Mouse (Mus musculus) frontal cortex, postnatal 14 days (tissue): ENCODE results near the gene Zmat3.

Experiments
- DNase-seq, 2 experiments: peaks; one replicate each; pipeline ENCODE4 v3.0.0; 2022; ENCODE audit warnings: low spot score in 2 of 2

The Zmat3 gene

GRCm38 (mm10) chr3:32371957-32372356 is 6.1 kb upstream of the Zmat3 start:
- no peak for DNase-seq

DNA sequence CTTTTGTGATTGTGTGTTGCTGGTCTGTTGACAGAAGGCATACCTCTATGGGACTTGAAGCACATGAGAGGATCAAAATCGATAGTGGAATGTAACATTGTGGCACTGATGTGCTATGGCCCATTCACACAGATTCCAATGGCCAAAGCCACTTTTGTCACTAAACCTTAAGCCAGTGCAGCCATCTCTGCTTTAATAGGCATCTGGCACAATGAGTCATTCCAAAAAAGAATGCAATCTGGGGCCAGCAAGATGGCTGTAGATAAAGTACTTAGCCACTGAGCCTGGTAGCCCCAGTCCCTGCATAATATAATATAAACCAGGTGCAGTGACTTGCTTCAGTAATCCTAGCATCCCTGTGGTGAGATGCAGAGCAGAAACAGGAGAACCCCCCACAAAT is 1.7 kb upstream of the Zmat3 start:
- DNase-seq = no peak

DNA sequence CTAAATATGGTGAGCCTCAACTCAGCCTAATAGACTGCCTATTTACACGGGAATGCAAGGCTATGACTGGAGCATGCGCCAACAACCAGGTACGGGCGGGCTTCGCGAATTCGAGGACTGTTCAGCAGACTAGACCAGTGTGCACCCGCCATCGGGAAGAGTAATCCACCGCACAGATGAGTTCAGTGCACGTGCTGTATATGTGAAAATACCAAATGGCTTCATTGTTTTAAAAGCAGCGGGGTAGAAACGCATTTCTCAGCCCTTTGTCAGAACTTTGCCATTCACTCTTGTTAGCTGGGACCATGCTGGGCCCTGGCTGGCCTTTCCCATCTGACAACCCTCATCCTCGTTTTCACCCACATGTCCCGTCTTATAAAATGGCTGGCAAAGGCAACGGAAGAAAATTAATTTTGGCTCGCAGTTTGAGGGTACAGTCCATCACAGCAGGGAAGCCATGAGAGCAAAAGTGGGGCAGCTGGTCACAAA is 476 bp upstream of the Zmat3 start:
- no peak for DNase-seq

DNA sequence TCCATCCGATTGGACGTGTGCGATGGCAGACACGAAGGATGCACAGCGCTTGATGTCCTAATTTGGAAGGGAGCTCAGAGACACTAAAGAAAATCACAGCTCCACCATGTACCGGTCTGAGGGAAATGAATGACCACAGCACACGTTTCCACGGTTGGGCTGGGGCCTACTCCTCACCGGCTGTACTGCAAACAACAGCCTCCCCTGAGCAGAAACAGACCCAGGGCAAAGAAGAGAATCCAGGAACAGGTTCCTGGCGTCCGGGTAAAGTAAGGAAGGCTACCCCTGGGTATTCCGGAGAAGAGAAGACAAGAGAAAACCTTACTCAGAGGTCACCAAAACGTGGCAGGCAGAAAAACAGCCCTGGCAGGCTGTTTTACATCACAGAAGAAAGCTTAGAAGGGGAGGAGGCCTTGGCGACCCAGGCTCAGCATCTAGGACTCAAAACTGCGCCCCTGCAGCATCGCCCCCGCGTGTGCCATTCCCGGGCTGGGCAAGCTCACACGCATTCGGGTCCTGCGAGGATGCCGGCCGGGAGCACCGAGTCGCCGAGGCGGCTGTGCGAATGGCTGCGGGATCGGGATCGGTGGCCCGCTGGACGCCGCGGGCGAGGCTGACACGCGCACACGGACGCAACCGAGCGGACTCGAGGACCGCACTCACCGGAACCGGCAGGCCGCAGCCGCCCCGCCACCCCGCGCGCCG is 821 bp downstream of the Zmat3 start:
- peak in 1 of 2 experiments; percentile 12 for DNase-seq

GRCm38 (mm10) chr3:32364195-32364594 is 1.6 kb downstream of the Zmat3 start:
- DNase-seq = no peak

DNA sequence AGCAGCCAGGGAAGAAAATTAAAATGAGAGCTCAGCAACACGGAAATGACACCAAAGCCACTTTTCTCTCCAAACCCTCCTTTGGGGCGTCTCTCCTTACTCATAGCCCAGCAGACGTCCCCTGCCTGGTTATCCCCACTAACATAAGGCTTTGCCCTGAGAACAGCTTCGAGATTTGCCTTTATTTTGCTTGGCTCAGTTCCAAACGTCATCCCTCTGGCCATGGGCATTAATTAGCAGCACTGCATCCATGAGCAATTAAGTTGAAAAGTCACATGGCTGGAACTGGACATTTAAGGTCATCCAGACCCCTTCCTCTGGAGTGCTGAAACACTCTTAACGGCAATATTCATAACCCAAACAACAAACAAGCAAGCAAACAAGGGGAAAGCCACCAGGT is 4.6 kb downstream of the Zmat3 start:
- no peak for DNase-seq

- peak in 1 of 2 experiments; percentile 34 for DNase-seq
Observed at GRCm38 (mm10) chr3:32347881-32348280, 17.9 kb downstream of the Zmat3 start.

- DNase-seq = no peak
Observed at GRCm38 (mm10) chr3:32345249-32345648, 20.6 kb downstream of the Zmat3 start.

DNA sequence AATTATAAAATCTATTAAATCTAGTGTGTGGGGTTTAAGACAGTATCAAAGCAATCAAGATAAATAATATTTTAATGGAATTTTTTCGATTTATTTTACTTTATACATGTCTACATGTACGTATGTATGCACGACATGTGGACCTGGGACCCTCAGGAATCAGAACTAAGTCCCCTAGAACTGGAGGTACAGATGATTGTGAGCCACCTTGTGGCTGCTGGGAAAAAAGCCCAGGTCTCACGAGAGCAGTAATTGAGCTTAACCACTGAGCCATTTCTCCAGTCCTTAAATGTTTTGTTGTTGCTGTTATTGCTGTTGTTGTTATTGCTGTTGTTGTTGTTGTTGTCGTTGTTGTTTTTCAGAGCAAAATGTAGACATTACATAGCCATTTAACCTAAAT is 21.0 kb downstream of the Zmat3 start:
- no peak for DNase-seq

DNA sequence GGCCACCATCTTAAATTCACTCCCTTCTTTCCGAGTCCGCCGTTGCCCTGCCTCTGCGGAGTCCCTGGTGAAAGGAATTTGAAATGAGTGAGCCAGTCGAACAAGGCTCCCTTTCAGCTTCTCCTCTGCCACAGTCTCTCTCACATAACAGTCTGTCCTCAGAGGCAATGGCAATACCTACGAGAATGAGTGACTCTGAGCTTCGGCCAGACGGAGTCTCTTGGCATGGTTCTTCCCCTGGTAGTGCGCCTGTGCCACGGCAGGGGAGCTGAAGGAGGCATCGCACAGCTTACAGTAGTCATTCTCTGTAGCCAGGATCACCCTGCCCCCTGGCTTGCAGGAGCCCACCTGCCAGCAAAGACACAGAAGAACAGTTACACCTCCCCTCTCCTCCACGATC is 22.4 kb downstream of the Zmat3 start:
- DNase-seq = no peak

DNA sequence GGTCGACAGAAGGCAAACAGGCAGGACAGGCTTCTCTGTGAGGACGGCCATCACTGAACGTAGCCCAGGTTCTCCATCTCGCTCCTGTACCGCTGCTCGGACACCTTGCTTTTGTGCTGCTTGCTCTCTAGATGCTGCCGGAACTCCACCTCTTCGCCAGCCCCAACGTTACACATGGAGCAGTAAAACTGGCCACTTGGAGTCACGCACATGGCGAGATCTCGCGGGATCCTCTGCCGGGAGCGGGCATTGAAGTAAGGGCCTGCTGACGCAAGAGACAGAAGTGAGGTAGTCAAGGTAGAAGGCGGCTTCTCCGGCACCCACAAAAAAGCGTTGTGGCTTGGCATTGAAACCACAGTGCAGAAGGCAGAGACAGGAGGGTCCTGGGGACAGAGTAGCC is 24.4 kb downstream of the Zmat3 start:
- no peak for DNase-seq

GRCm38 (mm10) chr3:32338231-32338630 is 27.6 kb downstream of the Zmat3 start:
- DNase-seq = no peak

- DNase-seq = no peak
Observed at GRCm38 (mm10) chr3:32337770-32338169, 28.0 kb downstream of the Zmat3 start.

GRCm38 (mm10) chr3:32334901-32335300 is 30.9 kb downstream of the Zmat3 start:
- DNase-seq = no peak

- peak; percentile 59 to 76 for DNase-seq
Observed at GRCm38 (mm10) chr3:32333456-32334086, 32.2 kb downstream of the Zmat3 start.

DNA sequence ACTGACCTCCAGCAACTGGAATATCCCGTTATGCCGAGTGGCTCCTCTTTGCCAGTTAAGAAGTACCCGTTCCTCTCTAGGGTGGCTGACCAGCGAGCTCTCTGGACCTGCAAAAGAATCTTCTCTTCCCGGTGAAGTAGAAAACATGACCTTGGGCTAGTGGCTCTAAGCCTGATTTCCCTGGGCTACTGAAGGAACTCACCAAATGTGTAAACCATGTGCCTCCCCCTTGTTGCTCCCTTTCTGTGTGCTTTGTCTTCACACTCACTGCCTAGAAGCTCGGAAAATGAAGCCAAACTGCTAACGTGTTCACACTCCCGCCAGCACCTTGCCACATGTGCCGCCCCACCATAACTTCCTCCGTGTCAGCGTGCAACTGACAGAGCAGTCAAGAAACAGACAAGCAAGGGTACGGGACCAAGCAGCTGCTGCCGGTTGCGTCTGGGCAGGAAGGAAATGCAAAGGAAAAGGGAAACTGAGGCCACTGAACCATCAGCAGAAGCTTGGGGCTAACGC is 47.9 kb downstream of the Zmat3 start:
- DNase-seq = no peak

- DNase-seq = peak in 1 of 2 experiments; percentile 51
Observed at GRCm38 (mm10) chr3:32317165-32317900, 48.5 kb downstream of the Zmat3 start.

GRCm38 (mm10) chr3:32314746-32315145 is 51.1 kb downstream of the Zmat3 start:
- DNase-seq = no peak

GRCm38 (mm10) chr3:32304171-32304570 is 61.6 kb downstream of the Zmat3 start:
- no peak for DNase-seq

DNA sequence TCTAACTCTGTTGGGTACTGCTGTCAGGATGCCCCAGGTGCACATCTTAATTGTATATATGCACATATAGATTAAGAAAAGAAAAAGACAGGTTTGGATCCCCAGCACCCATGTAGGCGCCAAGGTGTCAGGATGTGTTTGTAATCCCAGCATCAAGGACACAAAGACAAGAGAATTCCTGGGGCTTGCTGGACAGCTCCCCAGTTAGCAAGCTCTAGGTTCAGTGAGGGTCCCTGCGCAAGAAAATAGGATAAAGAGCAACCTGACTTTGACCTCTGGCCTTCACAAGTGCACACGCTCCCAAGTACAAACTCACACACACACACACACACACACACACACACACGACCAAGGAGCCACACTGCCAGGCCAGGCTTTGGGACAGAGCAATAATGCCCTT is 73.8 kb downstream of the Zmat3 start:
- DNase-seq = no peak
